Mouse (Mus musculus) G1E (cell line): ENCODE measurements around the gene Gm13285.

ENCODE experiments used
- CTCF ChIP-seq: IDR thresholded peaks from 2 replicates; pipeline ENCODE4 v1.5.1; 2012; ENCODE audit warnings: low read depth, low read length, inconsistent platforms, mixed read lengths
- GATA1 ChIP-seq: IDR thresholded peaks from 2 replicates; pipeline ENCODE4 v1.6.1; 2012; ENCODE audit warnings: borderline replicate concordance, low read length, inconsistent platforms, mixed read lengths
- GATA2 ChIP-seq: IDR thresholded peaks from 2 replicates; pipeline ENCODE4 v1.6.1; 2012; ENCODE audit warnings: low read depth, low read length, inconsistent platforms, borderline replicate concordance
- POLR2AphosphoS5 ChIP-seq: IDR thresholded peaks from 2 replicates; pipeline ENCODE4 v1.6.1; 2012; ENCODE audit warnings: low read depth, low read length, inconsistent platforms; ENCODE audit not compliant: insufficient replicate concordance
- TAL1 ChIP-seq: conservative IDR thresholded peaks from 2 replicates; pipeline ENCODE4 v1.6.1; 2012; ENCODE audit warnings: low read depth, low read length, inconsistent platforms, mixed read lengths

DNA sequence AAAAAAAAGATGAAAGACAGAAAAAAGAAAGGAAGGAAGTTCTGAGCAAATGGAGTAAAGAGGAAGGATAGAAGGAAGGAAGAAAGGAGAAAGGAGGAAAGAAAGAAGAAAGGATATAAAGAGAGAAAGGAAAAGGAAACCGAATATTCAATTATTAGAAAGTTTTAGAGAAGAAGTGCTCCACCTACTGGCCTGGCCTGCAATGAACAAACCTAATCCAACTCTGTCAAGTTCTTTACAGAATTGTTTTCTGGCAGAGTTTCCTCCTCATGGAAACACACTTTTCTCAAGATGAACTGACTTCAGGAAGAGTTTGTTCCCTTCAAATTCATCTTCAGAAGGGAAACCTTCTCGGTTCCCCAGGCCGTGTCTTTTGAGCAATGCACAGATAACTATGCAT is 39.4 kb downstream of the Gm13285 start:
- TF ChIP-seq CTCF (no peak), TAL1 (no peak), GATA2 (no peak), GATA1 (no peak), POLR2AphosphoS5 (no peak)
